Mouse (Mus musculus): Measurements from ENCODE around the gene Cacnb3.

- TF ChIP-seq CTCF (IDR thresholded peaks at IDR 0.05; ENCODE audit: low read depth) (no peak), EP300 (optimal IDR thresholded peaks at IDR 0.05) (no peak)
Observed at GRCm38 (mm10) chr15:98606051-98606536, 24.5 kb upstream of the Cacnb3 start.
